In genomic region chr5:123723816-123724215, GRCm38 (mm10) we compare ENCODE assay signal across 5 mouse cellular contexts. TPM values are rescaled to one million over a fixed set of nuclear protein-coding genes. Genes with fewer than 3 reads are reported as not detected.
DNase-seq lines count a peak whose midpoint lies in the region; TF ChIP-seq lines count a peak whose summit lies in the region.
"Not testable (repeated sequence)": the region's sequence is repeated elsewhere in the genome, so short reads cannot be mapped to it uniquely, and the experiment has no call there.

No protein-coding gene starts in this region.

- not testable (repeated sequence) for H3K4me2 ChIP-seq in CH12.LX (ENCODE audit: insufficient read depth, low read depth, poor library complexity, severe bottlenecking)

- not testable (repeated sequence) for H3K27ac ChIP-seq in CH12.LX (ENCODE audit: insufficient read depth, low read depth)

- dilution Hi-C loops in CH12.LX (cut with MboI; ENCODE audit: extremely low pct_ligation_motif_present, extremely low pct_unique_long_range_greater_than_20kb, low sequenced_read_pairs), result not testable (repeated sequence)

- not testable (repeated sequence) for H3K27me3 ChIP-seq in CH12.LX (replicated peaks)

- H3K4me1 ChIP-seq in CH12.LX (ENCODE audit: control insufficient read depth in 1 of 2, insufficient read depth in 2 of 2), result not testable (repeated sequence)

- in situ Hi-C loops in CH12.LX (cut with MboI; ENCODE audit: low pct_ligation_motif_present, low pct_unique_long_range_greater_than_20kb, low sequenced_read_pairs), result not testable (repeated sequence)

- DNase-seq in CH12.LX (ENCODE audit: extremely low read depth), result not testable (repeated sequence)
- DNase-seq in ES-CJ7 (ENCODE audit: low read depth, low spot score), result peak; percentile 49
- DNase-seq in R1 (ENCODE audit: low read depth, low spot score), result peak; percentile 56
- DNase-seq in ZHBTc4 (ENCODE audit: low read depth, low spot score), result peak; percentile 72
- DNase-seq in heart, adult 11 months, result peak; percentile 5

- TF ChIP-seq CTCF in CH12.LX (conservative IDR thresholded peaks at IDR 0.05 in 1 of 2, IDR thresholded peaks at IDR 0.05 in 1 of 2; ENCODE audit: low read depth in 2 of 2, low read length in 2 of 2), result not testable (repeated sequence)

- peaks cover 7 to 16% of the 10 kb centered on the region in 2 experiments for H3K36me3 ChIP-seq in CH12.LX (replicated peaks in 1 of 2; ENCODE audit: control insufficient read depth in 1 of 2, insufficient read depth in 1 of 2, low read length in 1 of 2)

- not testable (repeated sequence) for TF ChIP-seq EP300 in CH12.LX (IDR thresholded peaks at IDR 0.05; ENCODE audit: low read length)

- H3K9me3 ChIP-seq in CH12.LX (replicated peaks; ENCODE audit: low read length), result not testable (repeated sequence)

- not testable (repeated sequence) for H3K4me3 ChIP-seq in CH12.LX (replicated peaks in 1 of 3; ENCODE audit: low read depth in 2 of 3, low read length in 2 of 3, poor library complexity in 1 of 3)

- H3K9ac ChIP-seq in CH12.LX (ENCODE audit: insufficient read depth, low read depth), result not testable (repeated sequence)

- TF ChIP-seq RAD21 in CH12.LX (IDR thresholded peaks at IDR 0.05; ENCODE audit: low read depth, low read length), result not testable (repeated sequence)

- not testable (repeated sequence) for TF ChIP-seq POLR2A in CH12.LX (IDR thresholded peaks at IDR 0.05; ENCODE audit: low read depth, low read length)

- H3K79me2 ChIP-seq in CH12.LX (replicated peaks; ENCODE audit: control insufficient read depth, extremely low read depth, insufficient read depth, poor library complexity, severe bottlenecking), result peaks cover 18% of the 10 kb centered on the region

TF ChIP-seq in CH12.LX, 34 proteins besides CTCF, POLR2A, EP300 and RAD21:
- TF ChIP-seq ZNF384 (IDR thresholded peaks at IDR 0.05; ENCODE audit: low read depth, low read length), result peak; percentile 1; the same call in 1 of the 2 replicates

RNA-seq across cellular contexts. Expression of gene Zcchc8, which starts 2.9 kb away (rescaled TPM):
- total RNA-seq in CH12.LX (2012; rRNA removed) (15.2 and 17.0 TPM in 2 replicates), CH12.LX (2014; rRNA removed) (24.4 and 31.8 TPM in 2 replicates)
- 60.7 and 77.2 TPM in 2 replicates for polyA plus RNA-seq in CH12.LX (2012; ENCODE audit: insufficient read length, low read depth)

RNA-seq across cellular contexts. Expression of gene Rsrc2, which starts 25.4 kb away (rescaled TPM):
- total RNA-seq in CH12.LX (2012; rRNA removed), result 55.8 and 68.5 TPM in 2 replicates
- 107 and 138 TPM in 2 replicates for total RNA-seq in CH12.LX (2014; rRNA removed)
- polyA plus RNA-seq in CH12.LX (2012; ENCODE audit: insufficient read length, low read depth), result 128 and 154 TPM in 2 replicates

RNA-seq across cellular contexts. Expression of gene Kntc1, which starts 25.7 kb away (rescaled TPM):
- total RNA-seq in CH12.LX (2012; rRNA removed), result 36.3 and 37.4 TPM in 2 replicates
- 30.4 and 39.0 TPM in 2 replicates for total RNA-seq in CH12.LX (2014; rRNA removed)
- 26.4 and 30.5 TPM in 2 replicates for polyA plus RNA-seq in CH12.LX (2012; ENCODE audit: insufficient read length, low read depth)

RNA-seq across cellular contexts. Expression of gene Clip1, which starts 39.4 kb away (rescaled TPM):
- total RNA-seq in CH12.LX (2012; rRNA removed) (26.7 and 28.1 TPM in 2 replicates), CH12.LX (2014; rRNA removed) (24.9 and 25.4 TPM in 2 replicates)
- 37.1 and 42.9 TPM in 2 replicates for polyA plus RNA-seq in CH12.LX (2012; ENCODE audit: insufficient read length, low read depth)
